Mouse (Mus musculus) stomach, postnatal 0 days (tissue): Measurements from ENCODE around the gene Zfhx3.

Source experiments
- CTCF ChIP-seq: IDR thresholded peaks from 2 replicates; pipeline ENCODE4 v1.5.1; 2016; ENCODE audit warnings: antibody characterized with exemption, low read depth, mild to moderate bottlenecking, moderate library complexity
- EP300 ChIP-seq: optimal IDR thresholded peaks from 2 replicates; pipeline ENCODE3; 2016; ENCODE audit warnings: antibody characterized with exemption

GRCm38 (mm10) chr8:108888924-108889323 is 946.5 kb downstream of the Zfhx3 start:
- TF ChIP-seq CTCF (no peak), EP300 (no peak)
